Mouse (Mus musculus) MEL (cell line): ENCODE measurements around the gene Fam171a2. TPM values are rescaled to one million over a fixed set of nuclear protein-coding genes. Genes with fewer than 3 reads are reported as not detected.

Source experiments
- DNase-seq: peaks from one replicate; pipeline ENCODE4 v3.0.0; 2011; ENCODE audit warnings: low read depth, low spot score
- H3K27ac ChIP-seq: 2 replicates; pipeline ENCODE4 v1.5.1; 2012; ENCODE audit warnings: low read depth, mild to moderate bottlenecking, control low read depth, low read length, moderate library complexity; ENCODE audit not compliant: control insufficient read depth
- H3K27me3 ChIP-seq, 2 experiments: fragments of 150-350 bp in 1 of 2; sonication (generic) in 1 of 2; 2 replicates each; pipeline ENCODE4 v1.6.1; 2012; ENCODE audit warnings: low read length in 2 of 2, mild to moderate bottlenecking in 2 of 2, improper control_type of control experiment in 1 of 2, moderate library complexity in 1 of 2; ENCODE audit not compliant: insufficient read depth in 2 of 2, control insufficient read depth in 1 of 2
- H3K36me3 ChIP-seq, 2 experiments: 2 replicates each; pipeline ENCODE4 v1.6.1; 2012 to 2014; ENCODE audit warnings: low read length in 2 of 2, improper control_type of control experiment in 1 of 2, inconsistent platforms in 1 of 2, mild to moderate bottlenecking in 1 of 2; ENCODE audit not compliant: insufficient read depth in 2 of 2, control insufficient read depth in 1 of 2
- H3K4me1 ChIP-seq, 2 experiments: fragments of 150-350 bp in 1 of 2; sonication (generic) in 1 of 2; 2 replicates each; pipeline ENCODE4 v1.6.1; 2012; ENCODE audit warnings: low read length in 2 of 2, improper control_type of control experiment in 1 of 2, mild to moderate bottlenecking in 1 of 2; ENCODE audit not compliant: insufficient read depth in 2 of 2, control insufficient read depth in 1 of 2
- H3K4me3 ChIP-seq, 2 experiments: fragments of 150-350 bp in 1 of 2; sonication (generic) in 1 of 2; 2 replicates each; pipeline ENCODE4 v1.5.1; 2012; ENCODE audit warnings: low read depth in 2 of 2, low read length in 2 of 2, mild to moderate bottlenecking in 2 of 2, moderate library complexity in 2 of 2, control low read depth in 1 of 2, improper control_type of control experiment in 1 of 2; ENCODE audit not compliant: control insufficient read depth in 1 of 2, insufficient read depth in 1 of 2
- H3K79me2 ChIP-seq: 2 replicates; pipeline ENCODE4 v1.6.1; 2012; ENCODE audit warnings: mild to moderate bottlenecking, low read length, moderate library complexity; ENCODE audit not compliant: control insufficient read depth, poor library complexity, insufficient read depth
- H3K9ac ChIP-seq: 2 replicates; pipeline ENCODE4 v1.6.1; 2012; ENCODE audit warnings: low read depth, mild to moderate bottlenecking, control low read depth, low read length, moderate library complexity; ENCODE audit not compliant: control insufficient read depth, poor library complexity, severe bottlenecking
- H3K9me3 ChIP-seq: fragments of 150-350 bp; sonication (generic); replicated peaks from 2 replicates; pipeline ENCODE4 v1.6.1; 2012; ENCODE audit warnings: mild to moderate bottlenecking, low read length, improper control_type of control experiment, moderate library complexity; ENCODE audit not compliant: insufficient read depth
- BHLHE40 ChIP-seq: IDR thresholded peaks from 2 replicates; pipeline ENCODE4 v1.6.1; 2012; ENCODE audit warnings: low read depth, mild to moderate bottlenecking, inconsistent platforms, low read length, improper control_type of control experiment, borderline replicate concordance
- HCFC1 ChIP-seq: IDR thresholded peaks from 2 replicates; pipeline ENCODE4 v1.6.1; 2012; ENCODE audit warnings: low read depth, mild to moderate bottlenecking, inconsistent platforms, low read length, improper control_type of control experiment, moderate library complexity
- MAX ChIP-seq: IDR thresholded peaks from 2 replicates; pipeline ENCODE4 v1.6.1; 2011; ENCODE audit warnings: low read length, improper control_type of control experiment
- MAZ ChIP-seq: IDR thresholded peaks from 2 replicates; pipeline ENCODE4 v1.6.1; 2012; ENCODE audit warnings: low read depth, mild to moderate bottlenecking, inconsistent platforms, low read length, improper control_type of control experiment
- NELFE ChIP-seq: IDR thresholded peaks from 2 replicates; pipeline ENCODE4 v1.6.1; 2011; ENCODE audit warnings: low read depth, low read length, improper control_type of control experiment
- POLR2A ChIP-seq, 2 experiments: IDR thresholded peaks; 2 replicates each; pipeline ENCODE4 v1.6.1; 2011 to 2012; ENCODE audit warnings: low read length in 2 of 2, mild to moderate bottlenecking in 2 of 2, control low read depth in 1 of 2, improper control_type of control experiment in 1 of 2, low read depth in 1 of 2, moderate library complexity in 1 of 2; ENCODE audit not compliant: control insufficient read depth in 1 of 2, insufficient read depth in 1 of 2, poor library complexity in 1 of 2
- POLR2AphosphoS2 ChIP-seq: IDR thresholded peaks from 2 replicates; pipeline ENCODE4 v1.6.1; 2011; ENCODE audit warnings: low read length, improper control_type of control experiment
- POLR2AphosphoS5 ChIP-seq: IDR thresholded peaks from 2 replicates; pipeline ENCODE4 v1.6.1; 2012; ENCODE audit warnings: low read depth, borderline replicate concordance, mild to moderate bottlenecking, inconsistent platforms, low read length, moderate library complexity, mixed read lengths
- RAD21 ChIP-seq: IDR thresholded peaks from 2 replicates; pipeline ENCODE4 v1.6.1; 2011; ENCODE audit warnings: mild to moderate bottlenecking, low read depth, low read length, improper control_type of control experiment
- SMC3 ChIP-seq: IDR thresholded peaks from 2 replicates; pipeline ENCODE4 v1.6.1; 2011; ENCODE audit warnings: low read depth, low read length, improper control_type of control experiment
- UBTF ChIP-seq: IDR thresholded peaks from 2 replicates; pipeline ENCODE4 v1.6.1; 2012; ENCODE audit warnings: low read depth, mild to moderate bottlenecking, inconsistent platforms, low read length, improper control_type of control experiment, moderate library complexity, borderline replicate concordance; ENCODE audit not compliant: insufficient read depth
- USF1 ChIP-seq: IDR thresholded peaks from 2 replicates; pipeline ENCODE4 v1.6.1; 2014; ENCODE audit warnings: low read depth, mild to moderate bottlenecking, inconsistent platforms, low read length, improper control_type of control experiment, moderate library complexity
- polyA plus RNA-seq, 2 experiments: library from polyadenylated mRNA; stranded (reverse) in 1 of 2; unstranded in 1 of 2; fragments of >175 nt in 1 of 2; fragments of >200 nt in 1 of 2; gene quantifications; 2 replicates each; pipeline versions ENCODE4 v1.2.1 to v1.2.4; 2012; ENCODE audit warnings: low replicate concordance in 2 of 2, low read depth in 1 of 2; ENCODE audit not compliant: insufficient read length in 2 of 2, insufficient read depth in 1 of 2, missing spikeins in 1 of 2
- total RNA-seq: library from RNA; depleted of rRNA; stranded (reverse); fragments of 300-350 nt; gene quantifications from 2 replicates; pipeline ENCODE4 v1.2.3, GENCODE M21; 2012

The Fam171a2 gene
- total and polyA plus RNA-seq, 3 experiments = 2.0 to 8.8 TPM; not detected in 1

GRCm38 (mm10) chr11:102435754-102436470 is 11.6 kb downstream of the Fam171a2 start:
- Histone ChIP-seq H3K9me3 (no peaks in the 10 kb centered on the region), H3K79me2 (no peaks in the 10 kb centered on the region; the same call in 1 of the 2 replicates), H3K36me3 (peaks cover 0 to 2% of the 10 kb centered on the region in 2 experiments; a peak in 2 of 4 replicates), H3K27ac (no peak overlapping the region), H3K27me3 (no peaks in the 10 kb centered on the region), H3K4me1 (peaks cover 3 to 12% of the 10 kb centered on the region in 2 experiments; a peak in 3 of 4 replicates), H3K9ac (no peak overlapping the region), H3K4me3 (no peak overlapping the region)
- TF ChIP-seq BHLHE40 = no peak
- no peak for TF ChIP-seq POLR2AphosphoS5
- DNase-seq = no peak

- Histone ChIP-seq H3K79me2 (peaks cover 2% of the 10 kb centered on the region; the same call in 1 of the 2 replicates), H3K9ac (no peak overlapping the region), H3K4me3 (no peak overlapping the region), H3K27ac (no peak overlapping the region), H3K9me3 (no peaks in the 10 kb centered on the region), H3K27me3 (no peaks in the 10 kb centered on the region), H3K4me1 (peaks cover 3 to 12% of the 10 kb centered on the region in 2 experiments; a peak in 3 of 4 replicates), H3K36me3 (peaks cover 0 to 2% of the 10 kb centered on the region in 2 experiments; a peak in 2 of 4 replicates)
- TF ChIP-seq MAZ (no peak), RAD21 (no peak), UBTF (no peak), POLR2AphosphoS2 (no peak), NELFE (no peak), SMC3 (no peak), POLR2A (IDR thresholded peaks at IDR 0.05; ENCODE audit: control insufficient read depth in 1 of 2, insufficient read depth in 1 of 2, low read depth in 1 of 2, low read length in 2 of 2, poor library complexity in 1 of 2) (no peak), HCFC1 (no peak), USF1 (no peak), MAX (no peak)
- no peak for DNase-seq
Measured at GRCm38 (mm10) chr11:102434816-102435705, 12.4 kb downstream of the Fam171a2 start.
